Mouse (Mus musculus): Measurements from ENCODE around the gene Fbln2. TPM values are rescaled to one million over a fixed set of nuclear protein-coding genes. Genes with fewer than 3 reads are reported as not detected.

Gene Fbln2
- total and polyA plus RNA-seq, 3 experiments, result 0.81 TPM; not detected in 2

DNA sequence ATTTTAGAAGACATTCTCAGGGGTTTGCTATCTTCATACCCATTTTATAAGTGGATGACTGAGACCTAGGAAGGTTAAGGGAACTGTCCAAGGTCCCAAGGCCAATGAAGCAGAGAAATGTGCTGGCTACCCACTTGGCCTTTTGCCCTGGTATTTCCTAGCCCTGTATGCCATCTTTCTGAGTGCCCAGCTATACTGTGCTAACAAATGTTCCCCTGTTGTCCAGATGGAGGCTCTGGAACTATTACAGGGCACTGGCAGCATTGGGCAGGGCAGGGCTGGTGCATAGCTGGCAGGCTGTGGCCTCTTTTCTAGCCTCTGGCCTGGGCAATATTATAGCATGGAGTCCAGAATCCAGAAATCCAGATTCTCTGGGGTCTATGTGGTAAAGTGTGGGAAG, 28.7 kb downstream of the Fbln2 start:
- Histone ChIP-seq H3K4me3 (replicated peaks in 1 of 3; ENCODE audit: low read depth in 2 of 3, low read length in 2 of 3, poor library complexity in 1 of 3) (no peak overlapping the region), H3K27me3 (replicated peaks) (peaks cover 96% of the 10 kb centered on the region), H3K27ac (ENCODE audit: insufficient read depth, low read depth) (no peak overlapping the region), H3K9me3 (replicated peaks; ENCODE audit: low read length) (no peaks in the 10 kb centered on the region), H3K36me3 (replicated peaks in 1 of 2; ENCODE audit: control insufficient read depth in 1 of 2, insufficient read depth in 1 of 2, low read length in 1 of 2) (no peaks in the 10 kb centered on the region), H3K79me2 (replicated peaks; ENCODE audit: control insufficient read depth, extremely low read depth, insufficient read depth, poor library complexity, severe bottlenecking) (no peaks in the 10 kb centered on the region), H3K4me1 (ENCODE audit: control insufficient read depth in 1 of 2, insufficient read depth in 2 of 2) (peaks cover 0 to 4% of the 10 kb centered on the region in 2 experiments; a peak in 1 of 4 replicates), H3K4me2 (ENCODE audit: insufficient read depth, low read depth, poor library complexity, severe bottlenecking) (no peak overlapping the region), H3K9ac (ENCODE audit: insufficient read depth, low read depth) (no peak overlapping the region)
- DNase-seq (ENCODE audit: extremely low read depth), result no peak
- dilution Hi-C loops (cut with MboI; ENCODE audit: extremely low pct_ligation_motif_present, extremely low pct_unique_long_range_greater_than_20kb, low sequenced_read_pairs) (no loop called here), in situ Hi-C loops (cut with MboI; ENCODE audit: low pct_ligation_motif_present, low pct_unique_long_range_greater_than_20kb, low sequenced_read_pairs) (no loop called here)
- TF ChIP-seq CHD2 (IDR thresholded peaks at IDR 0.05; ENCODE audit: low read length) (no peak), ELF1 (IDR thresholded peaks at IDR 0.05; ENCODE audit: low read depth, low read length) (no peak), CHD1 (IDR thresholded peaks at IDR 0.05; ENCODE audit: low read depth, low read length) (no peak), RCOR1 (conservative IDR thresholded peaks at IDR 0.05; ENCODE audit: low read depth, low read length) (no peak), TCF12 (IDR thresholded peaks at IDR 0.05; ENCODE audit: low read depth, low read length) (no peak)

DNA sequence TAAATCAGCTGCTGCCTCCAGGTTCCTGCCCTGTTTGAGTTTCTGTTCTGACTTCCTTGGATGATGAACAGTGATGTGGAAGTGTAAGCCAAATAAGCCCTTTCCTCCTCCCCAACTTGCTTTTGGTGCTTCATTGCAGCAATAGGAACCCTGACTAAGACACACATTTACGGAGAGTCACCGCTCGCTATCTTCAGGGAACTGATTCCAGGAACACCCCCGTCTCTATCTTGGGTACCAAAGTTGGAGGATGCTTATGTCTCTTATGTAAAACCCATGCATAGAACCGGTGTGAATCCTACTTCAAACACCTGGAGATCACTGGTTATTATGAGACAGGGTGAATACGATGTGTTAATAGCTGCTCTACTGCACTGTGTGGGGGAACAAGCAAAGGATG, 31.1 kb downstream of the Fbln2 start:
- Histone ChIP-seq H3K79me2 (replicated peaks; ENCODE audit: control insufficient read depth, extremely low read depth, insufficient read depth, poor library complexity, severe bottlenecking) (no peaks in the 10 kb centered on the region), H3K27ac (ENCODE audit: insufficient read depth, low read depth) (no peak overlapping the region), H3K9me3 (replicated peaks; ENCODE audit: low read length) (no peaks in the 10 kb centered on the region), H3K4me2 (ENCODE audit: insufficient read depth, low read depth, poor library complexity, severe bottlenecking) (no peak overlapping the region), H3K27me3 (replicated peaks) (peaks cover 93% of the 10 kb centered on the region), H3K36me3 (replicated peaks in 1 of 2; ENCODE audit: control insufficient read depth in 1 of 2, insufficient read depth in 1 of 2, low read length in 1 of 2) (no peaks in the 10 kb centered on the region), H3K4me3 (replicated peaks in 1 of 3; ENCODE audit: low read depth in 2 of 3, low read length in 2 of 3, poor library complexity in 1 of 3) (no peak overlapping the region), H3K4me1 (ENCODE audit: control insufficient read depth in 1 of 2, insufficient read depth in 2 of 2) (no peaks in the 10 kb centered on the region), H3K9ac (ENCODE audit: insufficient read depth, low read depth) (no peak overlapping the region)
- no peak for TF ChIP-seq MEF2A (IDR thresholded peaks at IDR 0.05; ENCODE audit: borderline replicate concordance, low read depth, low read length)
- no peak for TF ChIP-seq POLR2A (IDR thresholded peaks at IDR 0.05; ENCODE audit: low read depth, low read length)
- no peak for TF ChIP-seq PAX5 (IDR thresholded peaks at IDR 0.05; ENCODE audit: low read length)
- no peak for TF ChIP-seq MAZ (IDR thresholded peaks at IDR 0.05; ENCODE audit: low read depth, low read length)
- TF ChIP-seq USF1 (IDR thresholded peaks at IDR 0.05; ENCODE audit: low read depth, low read length), result no peak
- TF ChIP-seq GABPA (IDR thresholded peaks at IDR 0.05; ENCODE audit: insufficient replicate concordance, low read depth, low read length), result no peak
- no peak for TF ChIP-seq KAT2A (IDR thresholded peaks at IDR 0.05; ENCODE audit: insufficient replicate concordance, low read length)
- TF ChIP-seq CTCF (conservative IDR thresholded peaks at IDR 0.05 in 1 of 2, IDR thresholded peaks at IDR 0.05 in 1 of 2; ENCODE audit: low read depth in 2 of 2, low read length in 2 of 2), result no peak
- no peak for TF ChIP-seq CHD2 (IDR thresholded peaks at IDR 0.05; ENCODE audit: low read length)
- TF ChIP-seq POLR2AphosphoS2 (IDR thresholded peaks at IDR 0.05; ENCODE audit: low read depth, low read length), result no peak
- TF ChIP-seq HCFC1 (IDR thresholded peaks at IDR 0.05; ENCODE audit: low read depth, low read length), result no peak
- TF ChIP-seq CHD1 (IDR thresholded peaks at IDR 0.05; ENCODE audit: low read depth, low read length), result no peak
- TF ChIP-seq TCF12 (IDR thresholded peaks at IDR 0.05; ENCODE audit: low read depth, low read length), result no peak
- no peak for TF ChIP-seq USF2 (conservative IDR thresholded peaks at IDR 0.05; ENCODE audit: low read depth, low read length)
- no peak for TF ChIP-seq MXI1 (IDR thresholded peaks at IDR 0.05; ENCODE audit: low read depth, low read length)
- no peak for TF ChIP-seq ETS1 (conservative IDR thresholded peaks at IDR 0.05; ENCODE audit: low read depth, low read length)
- TF ChIP-seq TBP (conservative IDR thresholded peaks at IDR 0.05; ENCODE audit: low read depth, low read length), result no peak
- no peak for TF ChIP-seq EP300 (IDR thresholded peaks at IDR 0.05; ENCODE audit: low read length)
- no peak for TF ChIP-seq ZKSCAN1 (IDR thresholded peaks at IDR 0.05; ENCODE audit: borderline replicate concordance, low read depth, low read length)
- no peak for TF ChIP-seq ZMIZ1 (IDR thresholded peaks at IDR 0.05; ENCODE audit: low read depth, low read length)
- in situ Hi-C loops (cut with MboI; ENCODE audit: low pct_ligation_motif_present, low pct_unique_long_range_greater_than_20kb, low sequenced_read_pairs), result no loop called here
- dilution Hi-C loops (cut with MboI; ENCODE audit: extremely low pct_ligation_motif_present, extremely low pct_unique_long_range_greater_than_20kb, low sequenced_read_pairs), result no loop called here
- DNase-seq (ENCODE audit: extremely low read depth), result no peak

Measured in CH12.LX (cell line).